Mouse (Mus musculus): ENCODE data around the gene Gart.

Gene Gart

GRCm38 (mm10) chr16:91646681-91647419, at the start of gene Gart:
TSS of gene Gart (minus strand) at chr16:91646952.
- peak; percentile 85 for DNase-seq (ENCODE audit: low read depth, low spot score)

DNA sequence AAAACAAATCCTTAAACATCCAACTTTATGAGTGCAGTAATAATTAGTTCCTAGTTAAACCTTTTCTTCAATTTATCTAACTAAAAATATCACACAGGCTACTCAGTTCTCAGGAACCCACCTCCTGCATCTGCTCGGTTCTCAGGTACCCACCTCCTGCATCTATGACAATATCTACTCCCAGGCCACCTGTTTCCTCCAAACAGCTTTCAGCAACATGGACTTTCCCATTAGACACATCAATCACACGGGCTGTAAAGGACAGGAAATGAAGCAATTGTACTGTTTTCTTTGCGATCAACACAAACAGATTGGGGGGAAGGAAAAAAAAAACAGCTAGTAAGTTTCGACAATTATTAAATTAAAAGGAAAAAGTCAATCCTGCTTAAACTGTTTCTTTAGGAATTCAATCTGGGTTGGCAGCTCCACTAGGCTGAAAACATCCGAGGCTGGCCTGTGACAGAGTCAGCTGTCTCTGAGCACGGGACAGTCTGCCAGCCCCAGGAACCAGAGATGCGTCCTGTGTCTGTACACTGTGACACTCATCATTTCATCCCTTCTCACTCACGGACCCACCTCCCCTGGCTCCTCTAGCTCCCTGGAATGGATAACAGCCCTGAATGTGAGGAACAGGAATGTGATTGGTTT, 48.5 kb upstream of the Gart start:
- no peak for DNase-seq (ENCODE audit: low read depth, low spot score)

DNA sequence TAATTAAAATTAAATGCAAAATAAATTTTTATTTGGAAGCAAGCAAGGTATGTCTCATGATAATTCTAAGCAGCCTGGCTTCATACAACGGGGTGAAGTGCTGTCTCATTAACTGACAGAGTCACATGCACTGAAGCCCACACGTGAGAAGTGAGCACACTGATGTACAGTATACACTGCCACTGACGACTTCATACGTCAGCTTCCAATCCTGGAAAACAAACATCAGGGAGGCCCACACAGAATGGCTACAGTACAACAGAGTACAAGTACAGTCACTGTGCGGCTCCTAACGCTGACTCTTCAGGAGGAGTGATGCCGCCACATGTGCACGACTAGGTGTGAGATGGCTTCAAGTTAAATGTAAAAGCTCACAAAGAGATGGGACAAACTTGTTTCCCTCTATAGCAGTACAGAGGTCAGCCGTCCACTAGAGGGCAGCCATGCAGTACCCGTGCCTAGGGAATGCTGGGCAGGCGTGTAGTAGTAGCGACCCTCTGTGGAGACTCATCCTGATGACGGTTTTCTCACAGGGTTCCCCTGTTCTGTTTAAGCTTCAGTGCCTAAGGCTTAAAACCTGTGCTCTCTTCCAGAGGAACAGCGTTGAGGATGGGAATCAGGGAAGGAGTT, 47.8 kb upstream of the Gart start:
- no peak for DNase-seq (ENCODE audit: low read depth, low spot score)

GRCm38 (mm10) chr16:91689791-91690190, 43.0 kb upstream of the Gart start:
- no peak for DNase-seq (ENCODE audit: low read depth, low spot score)

DNA sequence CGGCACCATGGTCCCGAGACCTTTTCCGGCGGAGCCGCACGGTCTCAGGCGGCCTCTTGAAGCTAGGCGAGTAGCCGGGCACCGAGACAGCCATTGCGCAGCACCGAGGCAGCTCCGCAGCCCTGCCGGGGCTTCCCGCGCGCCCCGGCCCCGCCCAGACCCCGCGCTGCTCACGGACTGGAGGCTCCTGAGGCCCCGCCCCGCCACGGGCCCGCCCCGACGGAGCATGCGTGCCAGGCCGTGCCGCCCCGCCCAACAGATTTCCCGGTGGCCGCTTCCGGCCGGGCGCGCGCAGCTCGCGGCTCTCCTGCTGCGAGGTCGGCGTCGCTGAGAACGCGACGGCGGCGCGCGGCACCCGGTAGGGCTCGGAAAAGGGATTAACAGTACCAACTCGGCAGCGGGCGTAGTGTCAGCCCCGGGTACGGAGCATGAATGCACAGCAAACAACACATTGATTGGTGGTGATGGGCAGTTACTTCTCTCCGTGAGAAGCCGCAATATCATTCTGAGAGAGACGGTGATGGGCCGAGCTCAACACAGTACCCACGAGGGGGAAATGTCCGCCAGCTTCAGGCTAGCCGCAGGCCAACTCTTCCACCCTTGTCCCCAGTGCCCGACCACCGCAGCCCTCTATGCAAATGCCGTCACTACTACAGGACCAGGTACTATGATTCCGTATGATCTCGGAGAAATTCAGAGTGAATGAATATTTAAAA, 42.0 kb upstream of the Gart start, which contains the start of gene Donson:
TSS of gene Donson (minus strand) at position 152 of the 716 bp plus-strand sequence.
- DNase-seq (ENCODE audit: low read depth, low spot score): peak; percentile 92

- no peak for DNase-seq (ENCODE audit: low read depth, low spot score)
Observed at GRCm38 (mm10) chr16:91688023-91688618, 41.4 kb upstream of the Gart start.

DNA sequence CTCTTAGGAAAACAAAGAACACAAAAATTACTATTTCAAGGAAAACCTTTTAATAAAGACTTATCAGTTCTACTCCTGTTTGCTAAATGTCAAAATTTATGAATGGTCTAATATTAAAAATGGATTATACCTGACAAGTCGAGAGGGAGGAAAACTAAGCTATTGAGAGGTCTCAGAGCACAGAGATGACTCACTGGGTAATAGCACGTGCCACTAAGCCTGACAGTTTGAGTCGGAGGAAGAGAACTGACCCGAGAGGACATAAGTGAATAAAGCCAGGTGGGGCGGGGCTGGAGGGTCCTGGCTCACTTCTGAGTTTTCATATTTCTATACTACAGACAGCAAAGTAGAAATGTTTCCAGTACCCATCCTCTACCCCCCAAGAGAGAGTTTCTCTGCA, 39.6 kb upstream of the Gart start:
- DNase-seq (ENCODE audit: low read depth, low spot score): no peak

DNA sequence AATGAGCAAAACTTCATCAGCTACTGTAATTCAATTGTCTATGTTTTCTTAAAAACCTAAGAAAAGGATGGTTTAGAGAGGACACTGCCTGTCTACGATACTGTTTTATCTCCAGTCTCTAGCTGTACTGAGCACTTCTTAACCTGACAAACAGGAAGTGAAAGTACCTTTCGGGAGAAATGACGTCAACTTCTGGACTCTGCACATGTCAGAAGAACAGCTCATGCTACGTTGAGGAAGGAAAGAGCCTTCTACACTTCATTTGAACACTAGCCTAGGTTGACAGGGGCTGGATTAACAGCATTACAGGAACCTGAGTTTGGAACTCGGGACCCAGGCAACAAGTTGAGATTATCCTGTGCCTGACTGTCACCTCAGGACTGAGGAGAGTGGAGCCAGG, 38.8 kb upstream of the Gart start:
- no peak for DNase-seq (ENCODE audit: low read depth, low spot score)

- no peak for DNase-seq (ENCODE audit: low read depth, low spot score)
Observed at GRCm38 (mm10) chr16:91680656-91681055, 33.9 kb upstream of the Gart start.

GRCm38 (mm10) chr16:91678147-91678911, 31.6 kb upstream of the Gart start:
- DNase-seq (ENCODE audit: low read depth, low spot score): no peak

GRCm38 (mm10) chr16:91674500-91674899, 27.7 kb upstream of the Gart start:
- no peak for DNase-seq (ENCODE audit: low read depth, low spot score)

DNA sequence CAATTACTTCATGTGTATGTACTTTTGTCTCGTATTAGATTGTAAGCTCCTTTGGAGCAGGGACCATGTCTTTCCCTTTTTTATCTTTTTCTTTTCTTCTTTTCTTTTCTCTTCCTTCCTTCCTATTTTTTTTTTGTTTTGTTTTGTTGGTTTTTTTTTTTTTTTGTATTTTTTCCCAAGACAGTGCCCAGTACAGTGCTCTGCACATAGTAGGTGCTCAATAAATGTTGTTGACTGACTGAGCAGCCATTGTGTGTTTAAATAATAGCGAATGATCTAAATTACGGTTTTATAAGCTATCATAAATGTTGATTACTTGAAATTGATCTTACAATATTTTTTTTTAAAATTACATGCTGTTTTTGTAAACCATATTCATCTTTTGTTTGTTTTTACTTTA, 17.0 kb upstream of the Gart start:
- DNase-seq (ENCODE audit: low read depth, low spot score): no peak

- no peak for DNase-seq (ENCODE audit: low read depth, low spot score)
Observed at GRCm38 (mm10) chr16:91662336-91662735, 15.6 kb upstream of the Gart start.

DNA sequence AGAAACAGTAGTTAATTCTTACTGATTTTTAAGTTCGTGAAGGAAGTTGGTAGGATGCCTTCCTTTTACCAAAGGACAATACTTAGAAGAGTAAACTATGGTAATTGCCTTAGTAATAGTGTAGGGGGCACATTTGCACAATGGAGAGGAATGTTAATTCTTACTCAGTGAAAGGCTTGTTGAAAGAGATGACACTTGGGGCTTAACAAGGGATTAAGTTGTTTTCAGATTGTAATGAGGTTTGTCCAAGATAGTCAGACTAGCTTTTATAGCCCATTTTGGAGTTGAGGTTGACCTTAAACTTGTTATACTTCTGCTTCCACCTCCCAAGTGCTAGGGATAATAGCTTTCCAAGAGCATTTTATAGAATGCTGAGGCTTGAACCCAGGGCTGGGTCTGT, 14.6 kb upstream of the Gart start:
- no peak for DNase-seq (ENCODE audit: low read depth, low spot score)

- no peak for DNase-seq (ENCODE audit: low read depth, low spot score)
Observed at GRCm38 (mm10) chr16:91659798-91660197, 13.0 kb upstream of the Gart start.

DNA sequence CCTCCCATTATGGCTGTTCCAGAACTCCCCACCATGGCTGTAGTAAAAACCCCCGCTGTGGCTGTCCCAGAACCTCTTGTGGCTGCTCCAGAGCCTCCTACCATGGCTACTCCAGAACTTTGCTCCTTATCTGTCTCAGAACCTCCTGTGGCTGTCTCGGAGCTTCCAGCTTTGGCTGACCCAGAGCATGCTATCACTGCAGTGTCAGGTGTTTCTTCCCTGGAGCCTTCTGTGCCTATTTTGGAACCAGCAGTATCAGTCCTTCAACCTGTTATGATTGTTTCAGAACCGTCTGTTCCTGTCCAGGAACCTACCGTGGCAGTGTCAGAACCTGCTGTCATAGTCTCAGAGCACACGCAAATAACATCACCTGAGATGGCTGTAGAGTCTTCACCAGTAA, 11.7 kb upstream of the Gart start:
- DNase-seq (ENCODE audit: low read depth, low spot score): no peak

- no peak for DNase-seq (ENCODE audit: low read depth, low spot score)
Observed at GRCm38 (mm10) chr16:91657285-91657684, 10.5 kb upstream of the Gart start.

- no peak for DNase-seq (ENCODE audit: low read depth, low spot score)
Observed at GRCm38 (mm10) chr16:91655285-91655684, 8.5 kb upstream of the Gart start.

- DNase-seq (ENCODE audit: low read depth, low spot score): no peak
Observed at GRCm38 (mm10) chr16:91652191-91652590, 5.4 kb upstream of the Gart start.

DNA sequence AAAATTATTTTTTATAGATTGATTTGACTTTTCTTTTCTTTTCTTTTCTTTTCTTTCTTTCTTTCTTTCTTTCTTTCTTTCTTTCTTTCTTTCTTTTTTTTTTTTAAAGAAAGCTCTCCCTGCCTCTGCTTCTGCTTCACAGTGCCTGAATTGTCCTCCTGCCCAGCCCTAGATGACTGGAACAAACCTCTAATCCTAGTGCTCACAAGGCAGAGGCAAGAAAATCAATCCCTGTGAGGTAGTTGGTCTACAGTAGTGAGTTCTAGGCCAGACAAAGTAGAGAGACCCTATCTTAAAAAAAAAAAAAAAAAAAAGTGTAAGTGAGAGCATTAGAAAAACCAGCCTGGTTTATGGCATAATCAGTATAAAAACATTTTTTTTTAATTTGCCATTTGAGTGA, 3.0 kb upstream of the Gart start:
- DNase-seq (ENCODE audit: low read depth, low spot score): no peak

DNA sequence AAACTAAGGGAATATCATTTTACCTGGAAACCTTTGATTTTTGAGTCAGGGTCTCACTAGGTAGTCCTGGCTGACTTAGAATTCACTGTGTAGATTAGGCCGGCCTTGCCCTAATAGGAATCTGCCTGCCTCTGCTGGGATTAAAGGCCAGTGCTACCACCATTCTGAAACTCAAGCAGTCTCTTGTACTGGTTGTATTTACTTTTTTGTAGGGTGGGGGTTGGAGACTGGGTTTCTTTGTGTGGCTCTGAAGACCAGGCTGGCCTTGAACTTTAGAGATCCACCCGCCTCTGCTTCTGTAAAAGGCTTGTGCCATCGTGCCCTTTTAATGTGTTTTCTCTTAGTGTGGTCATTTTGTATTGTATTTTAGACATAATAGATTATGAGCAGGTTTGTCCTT, 2.5 kb upstream of the Gart start:
- DNase-seq (ENCODE audit: low read depth, low spot score): no peak

Data from c-Kit-negative CD71-positive TER-119-positive erythroid progenitor cells, embryonic 14.5 days (primary cell).